Mouse (Mus musculus) CH12.LX (cell line): ENCODE data around the gene Pgap1. TPM values are rescaled to one million over a fixed set of nuclear protein-coding genes. Genes with fewer than 3 reads are reported as not detected.

ENCODE experiments used
- DNase-seq: peaks from one replicate; pipeline ENCODE4 v3.0.0-alpha.2; 2013; ENCODE audit errors: extremely low read depth
- H3K27ac ChIP-seq: 2 replicates; pipeline ENCODE4 v1.5.1; 2012; ENCODE audit warnings: low read depth, mild to moderate bottlenecking, control low read depth, moderate library complexity; ENCODE audit not compliant: insufficient read depth
- H3K27me3 ChIP-seq: replicated peaks from 2 replicates; pipeline ENCODE3; 2012; ENCODE audit warnings: inconsistent platforms
- H3K36me3 ChIP-seq, 2 experiments: replicated peaks in 1 of 2; 2 replicates each; pipeline versions ENCODE3 to v1.6.1; 2012; ENCODE audit warnings: inconsistent platforms in 1 of 2, low read length in 1 of 2, mild to moderate bottlenecking in 1 of 2, mixed read lengths in 1 of 2, moderate library complexity in 1 of 2; ENCODE audit not compliant: control insufficient read depth in 1 of 2, insufficient read depth in 1 of 2
- H3K4me1 ChIP-seq, 2 experiments: 2 replicates each; pipeline ENCODE4 v1.6.1; 2012; ENCODE audit warnings: inconsistent platforms in 1 of 2, moderate library complexity in 1 of 2; ENCODE audit not compliant: insufficient read depth in 2 of 2, control insufficient read depth in 1 of 2
- H3K4me2 ChIP-seq: 2 replicates; pipeline ENCODE4 v1.6.1; 2012; ENCODE audit warnings: low read depth, mild to moderate bottlenecking, control low read depth; ENCODE audit not compliant: poor library complexity, insufficient read depth, severe bottlenecking
- H3K4me3 ChIP-seq, 3 experiments: fragments of 150-350 bp in 1 of 3; sonication (generic) in 1 of 3; replicated peaks in 1 of 3; 2 replicates each; pipeline versions ENCODE3 to v1.5.1; 2011 to 2012; ENCODE audit warnings: low read depth in 2 of 3, low read length in 2 of 3, mild to moderate bottlenecking in 2 of 3, moderate library complexity in 2 of 3, control low read depth in 1 of 3, improper control_type of control experiment in 1 of 3, inconsistent platforms in 1 of 3, mixed read lengths in 1 of 3; ENCODE audit not compliant: poor library complexity in 1 of 3
- H3K79me2 ChIP-seq: replicated peaks from 2 replicates; pipeline ENCODE4 v1.6.1; 2012; ENCODE audit warnings: mild to moderate bottlenecking, moderate library complexity; ENCODE audit not compliant: control insufficient read depth, poor library complexity, insufficient read depth, severe bottlenecking; ENCODE audit errors: extremely low read depth
- H3K9ac ChIP-seq: 2 replicates; pipeline ENCODE4 v1.6.1; 2012; ENCODE audit warnings: low read depth, mild to moderate bottlenecking, control low read depth, moderate library complexity; ENCODE audit not compliant: insufficient read depth
- H3K9me3 ChIP-seq: replicated peaks from 2 replicates; pipeline ENCODE3; 2012; ENCODE audit warnings: low read length, inconsistent platforms, mixed read lengths
- BHLHE40 ChIP-seq: IDR thresholded peaks from 2 replicates; pipeline ENCODE4 v1.6.1; 2011; ENCODE audit warnings: mild to moderate bottlenecking, low read depth, low read length, improper control_type of control experiment
- CHD1 ChIP-seq: IDR thresholded peaks from 2 replicates; pipeline ENCODE4 v1.6.1; 2012; ENCODE audit warnings: low read depth, low read length, improper control_type of control experiment, inconsistent platforms
- CHD2 ChIP-seq: IDR thresholded peaks from 2 replicates; pipeline ENCODE4 v1.6.1; 2011; ENCODE audit warnings: low read length, improper control_type of control experiment
- CTCF ChIP-seq, 2 experiments: IDR thresholded peaks in 1 of 2; conservative IDR thresholded peaks in 1 of 2; 2 replicates each; pipeline ENCODE4 v1.5.1; 2011 to 2012; ENCODE audit warnings: low read depth in 2 of 2, low read length in 2 of 2, improper control_type of control experiment in 1 of 2, inconsistent platforms in 1 of 2, mild to moderate bottlenecking in 1 of 2, moderate library complexity in 1 of 2
- E2F4 ChIP-seq: IDR thresholded peaks from 2 replicates; pipeline ENCODE4 v1.6.1; 2011; ENCODE audit warnings: low read depth, low read length, improper control_type of control experiment; ENCODE audit not compliant: insufficient replicate concordance
- ELF1 ChIP-seq: IDR thresholded peaks from 2 replicates; pipeline ENCODE4 v1.6.1; 2014; ENCODE audit warnings: low read depth, mild to moderate bottlenecking, inconsistent platforms, low read length, improper control_type of control experiment
- EP300 ChIP-seq: IDR thresholded peaks from 2 replicates; pipeline ENCODE4 v1.6.1; 2011; ENCODE audit warnings: low read length, improper control_type of control experiment
- ETS1 ChIP-seq: conservative IDR thresholded peaks from 2 replicates; pipeline ENCODE4 v1.6.1; 2012; ENCODE audit warnings: low read depth, mild to moderate bottlenecking, inconsistent platforms, low read length, improper control_type of control experiment, moderate library complexity
- GABPA ChIP-seq: IDR thresholded peaks from 2 replicates; pipeline ENCODE4 v1.6.1; 2012; ENCODE audit warnings: low read depth, low read length, improper control_type of control experiment, inconsistent platforms; ENCODE audit not compliant: insufficient replicate concordance
- HCFC1 ChIP-seq: IDR thresholded peaks from 2 replicates; pipeline ENCODE4 v1.6.1; 2012; ENCODE audit warnings: low read depth, mild to moderate bottlenecking, inconsistent platforms, low read length, improper control_type of control experiment
- IRF4 ChIP-seq: IDR thresholded peaks from 2 replicates; pipeline ENCODE4 v1.6.1; 2014; ENCODE audit warnings: low read depth, mild to moderate bottlenecking, inconsistent platforms, low read length, improper control_type of control experiment
- JUN ChIP-seq: IDR thresholded peaks from 2 replicates; pipeline ENCODE4 v1.6.1; 2011; ENCODE audit warnings: low read depth, mild to moderate bottlenecking, low read length, improper control_type of control experiment, moderate library complexity; ENCODE audit not compliant: insufficient read depth
- JUND ChIP-seq: conservative IDR thresholded peaks from 2 replicates; pipeline ENCODE4 v1.6.1; 2011; ENCODE audit warnings: low read depth, low read length, improper control_type of control experiment
- KAT2A ChIP-seq: IDR thresholded peaks from 2 replicates; pipeline ENCODE4 v1.6.1; 2012; ENCODE audit warnings: low read length, improper control_type of control experiment, inconsistent platforms; ENCODE audit not compliant: insufficient replicate concordance
- MAFK ChIP-seq: IDR thresholded peaks from 2 replicates; pipeline ENCODE4 v1.6.1; 2011; ENCODE audit warnings: low read length, improper control_type of control experiment; ENCODE audit not compliant: insufficient replicate concordance
- MAX ChIP-seq: IDR thresholded peaks from 2 replicates; pipeline ENCODE4 v1.6.1; 2011; ENCODE audit warnings: low read length, improper control_type of control experiment
- MAZ ChIP-seq: IDR thresholded peaks from 2 replicates; pipeline ENCODE4 v1.6.1; 2012; ENCODE audit warnings: low read depth, mild to moderate bottlenecking, inconsistent platforms, low read length, improper control_type of control experiment, moderate library complexity
- MEF2A ChIP-seq: IDR thresholded peaks from 2 replicates; pipeline ENCODE4 v1.6.1; 2014; ENCODE audit warnings: low read depth, mild to moderate bottlenecking, inconsistent platforms, low read length, improper control_type of control experiment, borderline replicate concordance
- MXI1 ChIP-seq: IDR thresholded peaks from 2 replicates; pipeline ENCODE4 v1.6.1; 2011; ENCODE audit warnings: mild to moderate bottlenecking, low read depth, low read length, improper control_type of control experiment
- MYC ChIP-seq: IDR thresholded peaks from 2 replicates; pipeline ENCODE4 v1.6.1; 2011; ENCODE audit warnings: low read depth, mild to moderate bottlenecking, improper control_type of control experiment, low read length
- NELFE ChIP-seq: IDR thresholded peaks from 2 replicates; pipeline ENCODE4 v1.6.1; 2011; ENCODE audit warnings: low read depth, low read length, improper control_type of control experiment
- NRF1 ChIP-seq: IDR thresholded peaks from 2 replicates; pipeline ENCODE4 v1.6.1; 2014; ENCODE audit warnings: low read depth, mild to moderate bottlenecking, inconsistent platforms, low read length, improper control_type of control experiment, moderate library complexity
- PAX5 ChIP-seq: IDR thresholded peaks from 2 replicates; pipeline ENCODE4 v1.6.1; 2012; ENCODE audit warnings: low read length, inconsistent platforms, mixed read lengths
- POLR2A ChIP-seq: IDR thresholded peaks from 2 replicates; pipeline ENCODE4 v1.6.1; 2011; ENCODE audit warnings: low read depth, mild to moderate bottlenecking, improper control_type of control experiment, low read length
- POLR2AphosphoS2 ChIP-seq: IDR thresholded peaks from 2 replicates; pipeline ENCODE4 v1.6.1; 2011; ENCODE audit warnings: low read depth, low read length, improper control_type of control experiment
- RAD21 ChIP-seq: IDR thresholded peaks from 2 replicates; pipeline ENCODE4 v1.6.1; 2011; ENCODE audit warnings: low read depth, mild to moderate bottlenecking, low read length, improper control_type of control experiment, moderate library complexity
- RCOR1 ChIP-seq: conservative IDR thresholded peaks from 2 replicates; pipeline ENCODE4 v1.6.1; 2012; ENCODE audit warnings: low read depth, mild to moderate bottlenecking, inconsistent platforms, low read length, improper control_type of control experiment
- SIN3A ChIP-seq: IDR thresholded peaks from 2 replicates; pipeline ENCODE4 v1.6.1; 2012; ENCODE audit warnings: low read length, improper control_type of control experiment, inconsistent platforms
- SMC3 ChIP-seq: IDR thresholded peaks from 2 replicates; pipeline ENCODE4 v1.6.1; 2011; ENCODE audit warnings: low read depth, low read length, improper control_type of control experiment
- TBP ChIP-seq: conservative IDR thresholded peaks from 2 replicates; pipeline ENCODE4 v1.6.1; 2011; ENCODE audit warnings: low read depth, low read length, improper control_type of control experiment
- TCF12 ChIP-seq: IDR thresholded peaks from 2 replicates; pipeline ENCODE4 v1.6.1; 2014; ENCODE audit warnings: low read depth, mild to moderate bottlenecking, inconsistent platforms, low read length, improper control_type of control experiment
- UBTF ChIP-seq: IDR thresholded peaks from 2 replicates; pipeline ENCODE4 v1.6.1; 2012; ENCODE audit warnings: low read depth, mild to moderate bottlenecking, inconsistent platforms, low read length, improper control_type of control experiment, moderate library complexity
- USF1 ChIP-seq: IDR thresholded peaks from 2 replicates; pipeline ENCODE4 v1.6.1; 2014; ENCODE audit warnings: low read depth, mild to moderate bottlenecking, inconsistent platforms, low read length, improper control_type of control experiment
- USF2 ChIP-seq: conservative IDR thresholded peaks from 2 replicates; pipeline ENCODE4 v1.6.1; 2011; ENCODE audit warnings: low read depth, low read length, improper control_type of control experiment
- ZC3H11A ChIP-seq: IDR thresholded peaks from 2 replicates; pipeline ENCODE4 v1.6.1; 2012; ENCODE audit warnings: low read depth, mild to moderate bottlenecking, inconsistent platforms, low read length, improper control_type of control experiment
- ZKSCAN1 ChIP-seq: IDR thresholded peaks from 2 replicates; pipeline ENCODE4 v1.6.1; 2012; ENCODE audit warnings: low read depth, inconsistent platforms, low read length, improper control_type of control experiment, borderline replicate concordance
- ZMIZ1 ChIP-seq: IDR thresholded peaks from 2 replicates; pipeline ENCODE4 v1.6.1; 2012; ENCODE audit warnings: low read depth, mild to moderate bottlenecking, inconsistent platforms, low read length, improper control_type of control experiment
- ZNF384 ChIP-seq: IDR thresholded peaks from 2 replicates; pipeline ENCODE4 v1.6.1; 2012; ENCODE audit warnings: low read depth, low read length, improper control_type of control experiment, inconsistent platforms
- dilution Hi-C: fragments of 300-500 bp; cut with MboI; formaldehyde crosslinking; loops from 2 replicates; pipeline ENCODE4 v1.14.3; 2020; ENCODE audit warnings: low sequenced_read_pairs; ENCODE audit not compliant: extremely low pct_unique_long_range_greater_than_20kb, extremely low pct_ligation_motif_present
- in situ Hi-C: fragments of 300-500 bp; cut with MboI; formaldehyde crosslinking; loops from 3 replicates; pipeline ENCODE4 v1.14.3; 2019; ENCODE audit warnings: low sequenced_read_pairs, low pct_ligation_motif_present, low pct_unique_long_range_greater_than_20kb, mixed read lengths
- polyA plus RNA-seq: library from polyadenylated mRNA; unstranded; fragments of >175 nt; gene quantifications from 2 replicates; pipeline ENCODE4 v1.2.1, GENCODE M21; 2012; ENCODE audit warnings: low read depth; ENCODE audit not compliant: insufficient read length
- total RNA-seq, 2 experiments: library from RNA; depleted of rRNA; stranded (reverse); fragments of 300-350 nt in 1 of 2; fragments of >200 nt in 1 of 2; gene quantifications; 2 replicates each; pipeline ENCODE4 v1.2.3; 2012 to 2014

Gene Pgap1
- total and polyA plus RNA-seq, 3 experiments, result 2.2 to 6.3 (median 3.4) TPM

- Histone ChIP-seq H3K36me3 (peaks cover 4 to 22% of the 10 kb centered on the region in 2 experiments), H3K79me2 (peaks cover 10% of the 10 kb centered on the region), H3K9me3 (no peaks in the 10 kb centered on the region), H3K27me3 (peaks cover 6% of the 10 kb centered on the region), H3K9ac (peak within 1 kb of the TSS; percentile 95), H3K27ac (no peak within 1 kb of the TSS), H3K4me1 (peaks cover 5 to 10% of the 10 kb centered on the region in 2 experiments; a peak in 3 of 4 replicates), H3K4me3 (peak within 1 kb of the TSS; percentile 77 to 92 (median 84)), H3K4me2 (peak within 1 kb of the TSS; percentile 90; the same call in 1 of the 2 replicates)
- TF ChIP-seq MAX (peak; percentile 60; the same call in 1 of the 2 replicates), MAFK (no peak), TCF12 (peak; percentile 92), ZC3H11A (no peak), CTCF (conservative IDR thresholded peaks at IDR 0.05 in 1 of 2, IDR thresholded peaks at IDR 0.05 in 1 of 2; ENCODE audit: low read depth in 2 of 2, low read length in 2 of 2) (no peak), IRF4 (peak; percentile 83), POLR2A (peak; percentile 92), RAD21 (no peak), ELF1 (peak; percentile 63; the same call in 1 of the 2 replicates), ETS1 (no peak), E2F4 (no peak), JUND (no peak), EP300 (no peak), ZMIZ1 (peak; percentile 41; the same call in 1 of the 2 replicates), USF1 (no peak), HCFC1 (peak; percentile 90), POLR2AphosphoS2 (0 out of 2 replicates have a peak, but pooled peaks have one; percentile 47), ZKSCAN1 (no peak), TBP (peak; percentile 80; the same call in 1 of the 2 replicates), RCOR1 (no peak), PAX5 (no peak), UBTF (peak; percentile 80), BHLHE40 (no peak), MYC (no peak), NRF1 (peak; percentile 53), ZNF384 (no peak), SIN3A (peak; percentile 60; the same call in 1 of the 2 replicates), KAT2A (peak; percentile 56; the same call in 1 of the 2 replicates), USF2 (no peak), MEF2A (peak; percentile 53; the same call in 1 of the 2 replicates), SMC3 (no peak), CHD2 (no peak), NELFE (peak; percentile 88), CHD1 (no peak), MAZ (no peak), JUN (no peak), GABPA (no peak; the same call in 1 of the 2 replicates), MXI1 (peak; percentile 65; the same call in 1 of the 2 replicates)
- in situ Hi-C loops, result no loop called here
- dilution Hi-C loops, result no loop called here
- peak; percentile 69 for DNase-seq
Measured at GRCm38 (mm10) chr1:54438340-54439079, 119.0 kb downstream of the Pgap1 start, which contains the start of gene Gtf3c3. Gtf3c3 (minus strand) TSS chr1:54438971.
